Mouse (Mus musculus): ENCODE data around the gene Snf8. TPM values are rescaled to one million over a fixed set of nuclear protein-coding genes. Genes with fewer than 3 reads are reported as not detected.
A peak's percentile ranks its signal among the peaks of the same experiment; 100 is the strongest.

The Snf8 gene
- total RNA-seq, 2 experiments from 2014 or later, result 99.8 to 103 TPM

DNA sequence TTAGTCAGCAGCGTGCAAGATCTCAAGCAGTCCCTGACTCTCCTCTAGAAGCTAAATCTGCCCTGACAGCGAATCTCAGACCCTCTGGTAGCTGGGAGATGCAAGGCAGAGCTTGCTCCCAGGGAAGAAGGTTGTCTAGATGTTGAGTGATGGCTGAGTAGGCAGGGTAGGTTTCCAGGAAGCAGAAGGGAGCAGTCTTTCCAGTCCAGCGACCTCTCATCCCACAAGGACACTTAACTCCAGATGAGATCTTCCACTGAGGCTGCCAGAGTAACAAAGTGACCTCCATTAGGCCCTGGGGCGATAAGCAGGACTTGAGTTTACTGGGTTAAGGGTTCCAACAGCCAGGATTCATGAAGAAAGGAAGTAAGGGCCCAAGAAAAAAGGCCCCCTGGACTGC lies 14.1 kb upstream of the Snf8 start:
- DNase-seq (ENCODE audit: extremely low spot score in 1 of 2, low spot score in 1 of 2), result no peak

DNA sequence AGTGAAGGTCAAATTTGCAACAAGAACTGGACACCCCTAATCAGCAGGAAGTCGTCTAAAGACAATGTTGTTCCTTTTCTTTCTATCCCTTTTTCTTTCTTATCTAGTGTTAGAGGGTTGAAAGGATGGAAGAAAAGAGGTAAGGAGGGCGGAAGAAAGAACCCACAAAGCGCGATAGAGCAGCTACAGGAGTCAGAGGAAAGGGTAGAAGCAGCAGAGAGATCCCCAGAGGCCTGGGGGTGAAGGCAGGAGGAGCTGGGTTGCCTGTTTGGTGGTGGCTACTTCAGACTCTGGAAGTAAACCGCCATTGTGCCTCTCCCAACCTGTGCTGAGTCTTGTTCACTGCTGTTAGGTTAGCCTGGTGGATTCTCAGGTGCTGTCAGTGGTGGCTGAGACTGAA lies 6.6 kb upstream of the Snf8 start:
- DNase-seq (ENCODE audit: extremely low spot score in 1 of 2, low spot score in 1 of 2), result no peak

DNA sequence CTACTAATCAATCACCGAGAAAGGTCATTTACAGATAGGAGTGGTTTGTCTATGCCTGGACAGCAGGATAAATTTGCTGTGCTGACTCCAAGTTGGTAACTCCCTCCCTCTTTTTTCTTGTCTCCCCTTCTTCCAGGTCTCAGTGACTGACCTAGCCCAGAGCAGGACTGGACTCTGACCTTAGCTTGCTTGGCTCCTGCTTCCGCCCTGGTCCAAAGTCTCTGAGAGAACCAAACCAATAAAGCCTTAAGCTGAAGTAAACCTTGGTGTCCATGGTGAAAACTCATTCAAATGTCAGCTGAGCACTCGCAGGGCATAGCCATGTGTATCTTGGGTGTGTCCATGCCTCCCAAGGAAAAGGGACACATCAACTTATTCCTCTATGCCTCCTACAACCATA lies 4.1 kb upstream of the Snf8 start:
- DNase-seq (ENCODE audit: extremely low spot score in 1 of 2, low spot score in 1 of 2), result no peak

DNA sequence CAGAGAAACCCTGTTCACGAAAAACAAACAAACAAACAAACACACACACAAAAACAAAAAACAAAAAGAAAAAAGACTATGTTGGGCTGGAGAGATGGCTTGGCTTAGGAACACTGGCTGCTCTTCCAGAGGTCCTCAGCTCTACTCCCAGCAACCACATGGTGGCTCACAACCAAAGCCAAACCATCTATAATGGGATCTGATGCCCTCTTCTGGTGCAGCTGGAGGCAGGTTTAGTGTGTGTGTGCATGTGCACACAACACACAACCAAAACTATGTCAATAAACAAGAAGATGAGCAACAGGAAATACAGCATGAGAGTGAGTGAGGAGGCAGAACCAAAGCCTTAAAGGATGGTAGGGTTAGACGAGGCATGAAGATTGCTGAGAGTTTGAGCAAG lies 3.0 kb upstream of the Snf8 start:
- DNase-seq (ENCODE audit: extremely low spot score in 1 of 2, low spot score in 1 of 2), result no peak

DNA sequence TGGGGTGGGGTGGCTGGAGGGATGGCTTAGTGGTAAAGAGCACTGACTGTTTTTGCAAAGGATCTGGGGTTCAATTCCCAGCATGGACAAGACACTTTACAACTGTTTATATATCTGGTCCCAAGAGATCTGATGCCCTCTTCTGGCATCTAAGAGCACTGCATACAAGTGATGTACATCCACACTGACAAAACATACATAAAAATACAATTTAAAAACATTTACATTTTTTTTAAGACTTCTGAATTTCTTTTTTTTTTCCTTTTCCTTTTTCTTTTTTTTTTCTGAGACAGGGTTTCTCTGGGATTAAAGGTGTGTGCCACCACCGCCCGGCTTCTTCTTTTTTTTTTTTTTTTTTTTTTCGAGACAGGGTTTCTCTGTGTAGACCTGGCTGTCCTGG lies 1.4 kb upstream of the Snf8 start:
- DNase-seq (ENCODE audit: extremely low spot score in 1 of 2, low spot score in 1 of 2), result no peak

DNA sequence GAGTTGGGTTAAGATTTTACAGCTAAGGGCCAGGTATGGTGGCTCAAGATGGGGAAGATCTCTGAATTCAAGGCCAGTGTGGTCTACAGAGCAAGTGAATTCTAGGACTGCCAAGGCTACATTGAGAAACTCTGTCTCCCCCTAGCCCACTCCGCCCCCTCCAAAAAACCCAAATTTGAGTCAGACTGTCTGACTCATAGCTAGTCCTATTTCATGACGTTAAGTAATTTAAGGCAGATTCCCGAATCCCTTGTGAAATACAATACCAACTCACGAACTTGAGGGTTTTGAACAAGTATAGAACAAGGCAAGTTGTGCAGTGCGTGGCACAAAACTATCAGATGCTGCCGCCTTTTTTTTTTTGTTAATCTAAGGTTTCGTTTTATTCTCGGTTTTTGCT lies 569 bp upstream of the Snf8 start:
- DNase-seq (ENCODE audit: extremely low spot score in 1 of 2, low spot score in 1 of 2), result no peak

DNA sequence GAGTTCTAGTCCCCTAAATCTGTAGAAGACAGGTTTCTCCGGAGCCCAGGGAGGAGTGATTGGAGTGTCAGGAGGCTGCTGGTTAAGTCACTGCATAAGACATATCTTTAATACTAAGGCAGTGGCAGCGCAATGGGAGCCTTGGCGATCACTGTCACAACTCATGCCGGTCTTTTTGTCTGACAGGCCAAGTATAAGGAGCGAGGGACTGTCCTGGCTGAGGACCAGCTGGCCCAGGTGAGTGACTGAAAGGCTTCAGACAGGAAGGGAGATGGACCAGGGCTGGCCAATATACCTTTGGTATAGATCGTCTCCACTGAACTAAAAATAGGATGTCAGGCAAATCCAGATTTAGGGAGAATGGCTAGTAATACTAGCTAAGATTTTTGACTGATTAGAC lies 448 bp downstream of the Snf8 start:
- DNase-seq (ENCODE audit: extremely low spot score in 1 of 2, low spot score in 1 of 2), result no peak

DNA sequence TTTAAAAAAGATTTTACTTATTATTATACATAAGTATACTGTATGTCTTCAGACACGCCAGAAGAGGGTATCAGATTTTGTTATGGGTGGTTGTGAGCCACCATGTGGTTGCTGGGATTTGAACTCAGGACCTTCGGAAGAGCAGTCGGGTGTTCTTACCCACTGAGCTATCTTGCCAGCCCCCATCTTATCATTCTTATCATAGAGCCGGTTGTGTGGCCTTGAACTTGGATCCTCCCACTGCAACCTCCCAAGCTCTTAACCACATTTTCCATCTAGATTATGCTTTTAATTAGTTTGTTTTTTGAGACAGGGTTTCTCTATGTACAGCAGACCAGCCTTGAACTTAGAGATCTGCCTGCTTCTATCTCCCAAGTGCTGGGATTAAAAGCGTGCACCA lies 2.8 kb downstream of the Snf8 start:
- no peak for DNase-seq (ENCODE audit: extremely low spot score in 1 of 2, low spot score in 1 of 2)

DNA sequence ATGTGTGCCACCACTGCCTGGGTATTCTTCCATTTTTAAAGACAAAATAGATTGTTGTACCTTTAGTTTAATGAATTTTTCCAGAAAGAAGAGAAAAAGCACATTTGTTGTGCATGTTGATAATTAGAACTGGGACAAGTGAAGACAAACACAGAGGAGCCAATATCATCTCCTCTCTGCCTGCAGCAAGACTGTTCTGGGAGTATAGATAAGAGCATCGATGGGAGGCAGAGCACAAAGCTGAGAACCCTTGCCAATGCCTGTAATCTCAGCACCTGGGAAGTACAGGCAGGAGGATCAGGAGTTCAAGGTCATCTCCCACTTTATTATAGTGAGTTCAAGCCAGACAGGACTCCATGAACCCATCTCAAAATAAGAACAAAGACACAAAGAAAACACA lies 3.9 kb downstream of the Snf8 start:
- no peak for DNase-seq (ENCODE audit: extremely low spot score in 1 of 2, low spot score in 1 of 2)

DNA sequence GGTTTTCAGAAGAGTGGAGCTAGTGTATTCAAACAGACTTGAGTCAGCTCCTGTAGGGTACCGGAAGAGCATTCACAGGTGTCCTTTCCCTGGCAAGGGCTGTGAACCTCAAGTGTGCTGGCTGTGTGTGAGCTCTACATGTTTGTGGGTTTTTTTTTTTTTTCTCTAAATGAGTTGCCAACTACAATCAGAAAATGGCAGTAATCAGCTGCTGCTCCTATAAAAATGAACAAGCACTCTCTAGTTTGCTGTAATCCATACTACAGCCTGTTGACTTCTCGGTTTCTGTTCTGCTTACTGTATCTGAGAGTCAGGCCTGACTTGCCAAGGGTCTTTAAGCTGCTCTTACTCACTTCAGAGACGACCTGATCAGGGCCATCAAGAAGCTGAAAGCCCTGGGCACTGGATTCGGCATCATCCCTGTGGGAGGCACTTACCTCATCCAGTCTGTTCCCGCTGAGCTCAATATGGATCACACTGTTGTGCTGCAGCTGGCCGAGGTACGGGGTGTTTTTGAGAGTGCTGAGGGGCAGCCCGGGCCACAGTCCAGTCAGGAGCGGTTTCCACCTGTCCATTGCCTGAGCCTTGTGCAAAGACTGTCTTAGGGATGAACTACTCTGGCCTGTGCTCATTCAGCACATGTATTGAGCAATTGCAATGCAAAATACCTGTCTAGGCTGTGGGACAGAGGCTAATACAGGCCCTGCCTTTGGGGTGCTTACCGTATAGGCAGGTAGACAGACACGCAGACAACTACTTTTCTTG lies 10.3 kb downstream of the Snf8 start:
- DNase-seq (ENCODE audit: extremely low spot score in 1 of 2, low spot score in 1 of 2), result no peak

DNA sequence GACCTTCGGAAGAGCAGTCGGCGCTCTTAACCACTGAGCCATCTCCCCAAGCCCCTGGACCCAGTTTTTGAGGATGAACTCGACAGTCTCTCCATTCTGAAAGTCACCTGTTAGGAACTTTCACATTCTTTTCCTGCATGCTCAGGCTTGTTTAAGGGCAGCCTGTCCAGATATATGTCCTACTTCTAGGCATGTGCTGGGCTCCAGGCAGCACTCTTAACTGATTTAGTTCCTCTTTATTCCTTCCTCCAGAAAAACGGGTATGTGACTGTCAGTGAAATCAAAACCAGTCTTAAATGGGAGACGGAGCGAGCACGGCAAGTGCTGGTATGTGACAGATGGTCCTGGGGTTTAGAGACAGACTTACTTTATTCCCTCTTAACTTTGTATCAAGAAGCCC lies 11.3 kb downstream of the Snf8 start:
- no peak for DNase-seq (ENCODE audit: extremely low spot score in 1 of 2, low spot score in 1 of 2)

DNA sequence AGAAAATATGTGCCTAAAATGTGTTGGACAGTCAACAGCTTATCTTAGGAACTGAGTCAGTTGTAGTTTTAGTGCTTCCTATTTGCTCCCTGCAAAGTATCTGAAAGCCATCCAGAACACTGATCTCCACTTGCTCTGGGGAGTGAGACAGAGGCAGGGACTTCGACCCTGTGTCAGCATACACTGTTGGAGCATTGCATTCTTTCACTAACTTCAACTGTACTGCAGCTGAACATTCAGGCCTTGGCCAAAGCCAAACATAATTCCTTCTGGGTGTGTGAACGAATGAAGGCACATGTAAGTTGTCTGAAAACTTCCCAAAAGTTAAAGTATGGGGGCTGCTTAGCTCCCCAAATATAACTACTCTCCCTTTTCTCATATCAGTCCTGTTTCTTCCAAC lies 12.1 kb downstream of the Snf8 start:
- DNase-seq (ENCODE audit: extremely low spot score in 1 of 2, low spot score in 1 of 2), result no peak

DNA sequence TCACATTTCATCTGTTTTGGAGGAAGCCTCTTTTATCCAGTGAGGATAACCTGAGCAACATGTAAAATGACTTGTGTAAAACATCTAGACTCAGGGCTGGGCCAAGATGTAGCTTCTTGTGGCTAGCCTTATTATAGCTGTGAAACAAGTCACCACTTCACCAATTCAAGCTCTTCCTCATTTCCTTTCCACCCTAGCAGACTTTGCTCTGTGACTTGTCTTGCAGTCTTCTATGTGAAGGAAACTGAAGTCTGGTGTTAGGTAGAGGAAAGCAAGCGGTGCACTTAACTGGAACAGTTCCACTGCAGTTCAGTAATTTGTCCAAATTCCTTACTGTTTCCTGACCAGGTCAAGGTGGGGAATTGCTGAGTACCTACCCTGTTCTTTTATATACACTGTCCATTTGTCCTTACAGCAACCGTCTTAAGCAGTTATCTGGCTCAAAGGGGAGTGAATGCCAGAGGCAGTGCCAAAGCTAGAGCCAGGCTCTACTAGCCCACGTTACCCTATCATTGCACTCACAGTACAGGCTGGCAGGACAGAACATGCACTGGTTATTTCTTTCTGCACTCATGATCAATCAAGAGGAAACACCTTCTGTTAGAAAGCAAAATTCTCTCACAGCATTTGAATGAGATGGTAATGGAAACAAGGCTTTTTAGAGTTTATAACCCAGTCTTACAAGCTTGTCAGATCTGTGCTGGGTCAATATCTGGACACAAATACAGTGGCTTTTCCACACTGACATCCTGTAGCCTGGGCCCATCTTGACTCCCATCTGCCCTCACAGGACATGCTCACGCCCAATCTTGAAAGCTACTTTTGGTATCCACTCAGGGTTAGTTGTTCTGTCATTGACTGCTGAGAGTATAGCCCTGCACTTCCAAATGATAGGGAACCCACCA lies 13.0 kb downstream of the Snf8 start:
- DNase-seq (ENCODE audit: extremely low spot score in 1 of 2, low spot score in 1 of 2), result no peak

DNA sequence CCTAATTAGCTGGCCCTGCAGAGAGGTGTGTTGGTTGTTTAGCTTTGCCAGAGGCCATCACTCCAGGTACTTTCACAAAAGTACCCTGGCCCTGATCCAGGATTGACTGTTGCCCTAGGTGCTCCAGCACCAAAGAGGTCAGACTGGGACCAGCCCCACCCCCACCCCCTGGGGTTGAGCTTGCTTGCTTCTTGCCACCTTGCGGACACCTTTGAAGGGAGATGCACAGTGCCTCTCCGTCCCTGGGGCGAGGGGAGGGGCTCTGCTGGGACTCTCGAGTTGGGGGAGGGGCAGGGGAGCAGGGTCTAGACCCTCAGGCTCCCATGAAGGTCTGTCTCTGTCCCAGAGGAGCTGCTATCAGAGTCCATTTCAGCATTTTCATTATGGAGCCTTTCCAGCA lies 15.3 kb downstream of the Snf8 start:
- no peak for DNase-seq (ENCODE audit: extremely low spot score in 1 of 2, low spot score in 1 of 2)

DNA sequence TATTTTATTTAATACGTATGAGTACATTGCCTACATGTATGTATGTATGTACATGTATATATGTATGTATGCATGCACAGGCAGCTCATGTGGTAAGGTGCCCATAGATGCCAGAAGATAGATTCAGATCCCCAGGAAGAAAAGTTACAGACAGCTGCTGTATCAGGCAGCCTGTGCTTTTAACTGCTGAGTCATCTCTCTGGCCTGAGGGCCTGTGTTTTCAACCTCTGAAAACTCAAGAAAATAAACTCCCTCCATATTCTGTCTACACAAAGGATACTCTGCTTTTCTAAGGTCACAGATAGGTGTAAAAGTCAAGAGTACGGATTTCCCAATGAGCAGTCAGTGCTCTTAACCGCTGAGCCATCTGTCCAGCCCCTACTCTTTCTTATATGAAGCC lies 16.2 kb downstream of the Snf8 start:
- no peak for DNase-seq (ENCODE audit: extremely low spot score in 1 of 2, low spot score in 1 of 2)

DNA sequence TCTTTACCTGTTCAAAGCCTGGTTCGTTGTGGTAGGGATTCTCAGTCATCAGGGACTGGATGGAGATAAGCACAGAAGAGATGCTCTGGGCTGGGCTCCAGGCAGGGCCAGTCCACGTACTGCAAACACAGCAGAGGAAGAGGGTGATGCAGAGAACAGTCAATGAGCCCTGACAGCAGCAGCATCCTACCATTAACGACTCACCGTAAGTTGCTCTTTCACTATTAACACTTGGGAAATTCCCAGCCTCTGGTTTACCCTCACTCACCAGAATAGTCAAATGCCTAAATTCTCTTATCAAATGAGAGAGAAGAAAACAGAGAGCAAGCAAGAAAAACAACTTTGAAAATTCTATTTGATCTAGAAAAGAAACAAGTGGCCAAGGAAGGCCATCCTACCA lies 23.6 kb downstream of the Snf8 start:
- no peak for DNase-seq (ENCODE audit: extremely low spot score in 1 of 2, low spot score in 1 of 2)

DNA sequence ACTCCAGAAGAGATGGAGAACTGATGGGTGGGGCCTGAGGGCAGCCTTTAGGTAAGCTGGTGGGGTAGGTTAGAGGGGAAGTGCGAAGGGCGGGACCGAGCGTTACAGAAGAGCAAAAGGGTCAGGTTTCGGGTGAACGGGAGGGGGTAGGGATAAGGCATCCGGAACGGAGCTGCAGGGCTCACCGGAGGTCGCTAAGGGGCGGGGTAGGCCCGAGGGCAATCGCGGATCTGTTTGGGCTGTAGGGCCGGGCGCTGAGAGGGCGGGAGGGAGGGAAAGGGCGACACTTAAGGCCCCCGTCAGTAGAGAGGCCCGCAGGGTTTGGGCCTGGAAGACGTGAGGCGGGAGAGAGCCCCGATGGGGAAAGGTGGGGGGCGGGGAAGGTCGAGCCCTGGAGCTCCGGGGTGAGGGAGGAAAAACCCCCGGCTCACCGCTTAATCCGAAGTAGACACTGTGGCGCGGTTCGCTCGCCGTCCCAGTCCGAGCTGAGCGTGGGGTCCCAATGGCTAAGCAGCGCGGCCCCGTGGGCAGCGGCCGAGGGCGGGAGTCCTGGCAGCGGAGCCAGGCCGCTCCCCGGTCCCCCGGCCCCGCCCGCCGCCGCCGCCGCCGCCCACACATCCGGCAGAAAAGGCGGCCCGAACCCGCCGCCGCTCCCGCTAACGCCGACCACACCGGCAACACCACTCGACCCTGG lies 30.0 kb downstream of the Snf8 start:
- DNase-seq (ENCODE audit: extremely low spot score in 1 of 2, low spot score in 1 of 2), result peak in 1 of 2 experiments; percentile 20

DNA sequence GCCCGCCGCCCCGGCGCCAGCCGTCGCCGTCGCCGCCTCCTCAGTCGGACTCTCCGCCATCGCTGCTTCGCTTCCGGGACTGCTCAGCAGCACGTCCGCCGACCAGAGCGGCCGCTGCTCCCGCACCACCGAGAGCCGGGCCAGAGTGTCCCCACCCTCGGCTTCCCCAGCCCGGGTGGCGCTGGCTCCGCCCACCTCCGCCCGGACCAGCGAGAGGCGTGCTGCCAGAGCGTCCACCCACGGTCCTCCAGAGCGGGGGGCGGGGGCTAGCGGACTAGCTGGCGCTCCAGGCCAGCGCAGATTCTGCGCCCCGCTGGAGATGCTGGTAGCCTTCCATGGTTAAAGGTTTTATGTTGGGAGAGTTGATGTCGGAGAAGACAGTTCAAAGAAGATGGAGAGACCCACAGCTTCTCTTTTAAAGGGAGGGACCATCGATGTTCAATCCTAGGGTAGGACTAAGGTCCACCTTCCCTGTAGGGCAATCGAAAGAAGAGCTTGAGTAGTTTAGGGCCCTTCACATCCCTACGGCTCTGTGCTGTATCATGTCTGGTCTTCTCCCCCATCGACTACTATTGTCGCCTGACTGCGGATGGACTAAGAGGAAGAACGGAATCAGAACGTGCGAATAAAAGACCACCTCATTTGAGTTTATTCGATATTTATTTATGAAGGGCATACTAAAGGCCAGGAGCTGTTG lies 30.7 kb downstream of the Snf8 start, which contains the start of gene Ube2z:
TSS of gene Ube2z (minus strand) at position 174 of the 697 bp plus-strand sequence.
- peak; percentile 94 to 97 for DNase-seq (ENCODE audit: extremely low spot score in 1 of 2, low spot score in 1 of 2)

DNA sequence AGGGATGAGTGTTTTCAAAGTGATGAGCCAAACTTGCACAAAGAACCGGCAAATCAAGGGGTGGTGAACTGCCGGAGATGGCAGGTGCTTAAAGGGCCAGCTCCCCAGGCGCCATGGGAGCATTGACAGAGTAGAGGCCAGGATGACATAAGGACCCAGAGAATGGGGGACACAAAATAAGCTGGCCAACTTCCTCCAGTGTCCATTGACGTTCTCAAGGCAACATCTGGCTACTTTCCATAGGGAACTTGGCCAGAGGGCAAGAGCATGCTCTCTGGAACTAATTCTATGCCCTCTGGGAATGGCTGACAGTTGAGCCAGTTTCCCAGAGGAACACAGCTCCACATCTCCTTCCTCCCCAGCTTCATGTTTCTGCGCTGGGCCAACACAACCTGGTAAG lies 33.5 kb downstream of the Snf8 start:
- no peak for DNase-seq (ENCODE audit: extremely low spot score in 1 of 2, low spot score in 1 of 2)

DNA sequence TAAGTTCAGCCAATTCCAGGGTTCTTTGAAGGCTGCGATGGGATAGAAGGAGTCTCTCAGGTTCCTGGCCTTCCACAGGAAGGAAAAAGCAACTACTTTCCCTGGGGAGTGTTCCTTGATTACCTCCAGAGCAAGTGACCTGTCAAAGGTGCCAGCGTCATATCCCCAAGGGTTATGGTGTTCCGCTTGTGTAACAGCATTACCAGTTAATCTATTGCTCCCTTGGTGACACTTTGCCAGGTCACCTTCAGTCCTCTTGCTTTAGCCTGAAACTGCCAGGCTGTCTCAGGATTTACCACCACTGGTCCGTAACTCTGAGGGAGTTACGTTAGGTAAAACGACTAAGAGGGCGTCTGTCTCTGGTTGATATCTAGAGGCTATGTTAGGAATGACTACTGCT lies 35.7 kb downstream of the Snf8 start:
- DNase-seq (ENCODE audit: extremely low spot score in 1 of 2, low spot score in 1 of 2), result no peak

DNA sequence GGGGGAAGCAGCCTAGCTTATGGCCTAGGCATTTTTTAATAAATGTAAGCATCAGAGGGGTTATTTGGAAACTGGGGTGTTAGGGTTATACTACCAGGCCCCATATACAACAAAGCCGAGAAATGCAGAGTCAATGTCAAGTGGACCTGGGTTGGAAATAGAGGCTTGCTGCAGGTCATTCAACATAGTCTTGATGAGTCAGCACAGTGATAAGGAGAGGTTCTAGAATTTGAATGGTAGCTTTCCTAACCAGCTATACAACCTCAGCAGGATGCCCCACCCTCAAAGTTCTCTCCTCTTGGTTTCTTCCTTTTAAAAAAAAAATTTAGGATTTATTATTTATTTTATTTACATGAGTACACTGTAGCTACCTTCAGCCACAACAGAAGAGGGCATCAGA lies 36.3 kb downstream of the Snf8 start:
- no peak for DNase-seq (ENCODE audit: extremely low spot score in 1 of 2, low spot score in 1 of 2)

Measured in layer of hippocampus, postnatal 25 days (tissue).